Mouse (Mus musculus) granulocyte monocyte progenitor cell, adult 5-6 weeks (primary cell): ENCODE measurements around the gene Ddx24. TPM values are rescaled to one million over a fixed set of nuclear protein-coding genes. Genes with fewer than 3 reads are reported as not detected.
A peak's percentile ranks its signal among the peaks of the same experiment; 100 is the strongest.

Source experiments
- ATAC-seq: replicated peaks from 2 replicates; pipeline ENCODE4 v1.8.0; 2016; ENCODE audit warnings: mild to moderate bottlenecking, moderate TSS enrichment, inconsistent platforms; ENCODE audit not compliant: poor library complexity, severe bottlenecking
- total RNA-seq, 2 experiments: library from RNA; stranded (forward) in 1 of 2; stranded (reverse) in 1 of 2; fragments of 200-712, 200-1000 nt in 1 of 2; fragments of >200 nt in 1 of 2; fragmentation: Nextera tagmentation in 1 of 2; gene quantifications; 2 replicates each; pipeline ENCODE4 v1.2.3; 2014 to 2017

The Ddx24 gene
- total RNA-seq, 2 experiments from 2014 or later: 54.0 to 103 TPM

DNA sequence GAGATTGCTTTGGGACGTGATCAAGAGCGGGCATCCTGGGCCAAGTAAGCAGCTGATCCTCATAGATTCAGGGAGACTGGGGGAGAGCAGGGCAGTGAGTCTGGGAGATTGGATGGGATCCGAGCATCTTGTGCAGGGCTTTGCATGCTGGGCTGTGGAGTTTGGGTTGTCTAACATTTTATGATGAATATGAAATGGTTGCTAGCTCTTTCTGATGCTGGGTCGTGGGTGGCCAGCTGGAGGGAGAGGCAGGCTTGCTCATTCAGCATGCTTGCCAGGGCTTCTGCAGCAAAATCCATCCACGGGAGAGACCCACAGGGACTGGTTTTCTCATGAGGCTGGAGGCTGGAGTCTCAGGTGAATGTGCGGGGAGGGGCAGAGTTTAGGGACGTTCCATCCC, 34.5 kb downstream of the Ddx24 start:
- ATAC-seq: no peak

DNA sequence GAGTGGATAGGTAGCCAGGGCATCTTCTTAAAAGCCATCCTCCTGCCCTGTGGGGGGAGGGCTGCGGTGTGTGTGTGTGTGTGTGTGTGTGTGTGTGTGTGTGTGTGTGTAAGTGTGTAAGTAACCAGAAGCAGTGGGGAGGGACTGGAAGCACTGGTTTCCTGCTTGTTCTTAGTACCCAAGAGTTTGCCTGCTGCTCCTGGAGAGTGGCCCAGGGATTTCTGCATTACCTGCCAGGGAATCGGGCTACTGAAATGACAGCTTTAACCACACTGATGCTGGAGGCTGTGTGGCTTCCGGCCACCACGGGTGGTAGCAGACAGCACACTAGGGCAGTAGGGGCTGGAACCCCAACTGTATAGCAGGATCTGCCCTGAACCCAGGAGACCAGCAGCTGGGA, 35.6 kb downstream of the Ddx24 start:
- no peak for ATAC-seq

DNA sequence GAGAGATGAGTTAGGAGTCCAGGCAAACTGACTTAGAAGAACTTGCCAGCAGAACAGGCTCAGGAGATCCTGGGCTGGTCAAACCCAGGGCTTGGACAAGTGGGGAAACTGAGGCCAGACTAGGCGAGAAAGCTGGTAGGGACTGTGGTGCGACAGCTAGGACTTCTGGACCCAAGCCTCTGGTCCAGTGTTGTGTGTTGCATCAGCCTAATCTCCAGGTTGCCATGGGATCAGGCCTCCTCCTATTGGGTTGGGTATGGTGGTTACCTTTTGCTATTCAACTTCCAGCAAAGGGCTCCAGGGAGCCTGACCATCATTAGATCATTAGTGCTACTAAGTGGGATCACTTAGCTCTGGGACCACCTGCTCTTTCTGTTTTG, 36.3 kb downstream of the Ddx24 start:
- ATAC-seq: no peak

DNA sequence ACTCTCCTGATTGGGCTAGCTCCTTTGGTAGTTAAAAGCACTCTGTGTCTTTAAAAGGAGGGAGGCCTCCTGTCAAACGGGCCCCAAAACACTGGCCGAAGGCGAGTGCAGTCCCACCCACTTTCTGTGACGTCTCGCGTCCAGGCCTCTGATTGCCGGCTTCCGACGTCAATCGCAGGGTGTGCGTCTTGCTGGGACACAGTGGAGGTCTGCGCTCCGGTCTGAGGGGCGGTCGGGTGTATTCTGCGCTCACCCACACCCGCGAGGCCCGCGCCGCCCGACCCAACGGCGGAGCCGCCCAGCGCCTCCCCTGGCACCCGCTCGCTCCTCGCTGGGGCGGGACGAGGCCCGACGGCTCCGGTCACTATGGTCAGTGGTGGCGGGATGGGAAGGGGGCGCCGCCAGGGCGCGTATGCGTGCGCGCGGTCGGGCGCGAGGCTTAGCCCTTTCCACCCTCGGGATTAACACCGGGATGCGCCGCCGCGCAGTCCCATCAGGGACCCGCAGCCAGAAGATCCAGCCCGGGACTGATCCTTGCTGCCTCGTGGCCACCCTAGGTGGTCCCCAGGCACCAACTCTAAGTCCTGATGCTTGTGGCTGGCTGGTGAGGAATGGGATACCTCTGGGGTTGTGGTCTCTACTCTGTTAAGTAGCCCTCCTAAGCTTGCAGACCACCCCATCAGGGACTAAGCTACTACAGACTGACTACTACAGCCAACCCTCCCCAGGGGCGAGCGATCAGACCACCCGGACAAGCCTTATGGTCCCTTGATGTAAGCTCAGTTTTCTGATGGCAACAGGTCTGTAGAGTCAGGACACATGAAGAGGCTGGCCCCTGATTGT, 36.9 kb downstream of the Ddx24 start, which contains the start of gene Otub2:
Gene Otub2 (plus strand): TSS at position 178 of the 843 bp plus-strand sequence.
- ATAC-seq: peak; percentile 97

DNA sequence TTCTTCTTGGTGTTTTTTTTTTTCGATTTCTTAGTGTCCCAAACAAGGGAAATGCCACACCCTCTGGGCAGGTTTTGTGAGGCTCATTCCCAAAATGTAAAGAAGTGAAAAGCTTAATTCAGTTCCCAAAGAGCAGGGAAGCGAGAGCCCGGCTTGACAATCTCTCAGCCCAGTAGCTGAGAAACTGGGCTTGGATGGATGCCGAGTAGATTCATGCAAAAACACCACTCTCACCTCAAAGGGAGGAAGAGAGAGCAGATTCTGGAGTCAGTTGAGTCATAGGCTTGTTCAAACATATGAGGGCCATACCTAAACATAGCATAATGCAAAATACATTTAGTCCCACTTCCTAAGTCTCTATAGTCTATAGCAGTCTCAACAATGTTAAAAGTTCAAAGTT, 45.4 kb downstream of the Ddx24 start:
- ATAC-seq: no peak

DNA sequence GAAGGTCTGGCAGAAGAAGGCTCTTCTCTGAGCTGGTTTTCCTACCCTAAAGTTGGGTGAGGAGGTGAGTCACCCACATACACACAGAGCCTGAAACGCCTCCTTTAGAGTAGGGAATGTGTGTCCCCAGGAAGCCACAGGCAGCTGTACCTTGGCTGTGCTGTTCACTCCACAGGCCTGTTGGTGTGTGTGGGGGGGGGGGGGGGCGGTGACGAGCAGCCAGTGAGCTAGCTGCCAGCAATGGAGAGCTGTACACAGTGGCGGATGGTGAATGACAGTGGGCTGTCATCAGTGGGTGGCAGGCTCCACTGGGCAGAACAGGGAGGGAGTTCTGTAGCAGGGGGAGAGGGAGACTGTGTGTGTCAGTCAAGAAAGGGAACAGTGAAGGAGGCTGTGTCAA, 48.9 kb downstream of the Ddx24 start:
- no peak for ATAC-seq

DNA sequence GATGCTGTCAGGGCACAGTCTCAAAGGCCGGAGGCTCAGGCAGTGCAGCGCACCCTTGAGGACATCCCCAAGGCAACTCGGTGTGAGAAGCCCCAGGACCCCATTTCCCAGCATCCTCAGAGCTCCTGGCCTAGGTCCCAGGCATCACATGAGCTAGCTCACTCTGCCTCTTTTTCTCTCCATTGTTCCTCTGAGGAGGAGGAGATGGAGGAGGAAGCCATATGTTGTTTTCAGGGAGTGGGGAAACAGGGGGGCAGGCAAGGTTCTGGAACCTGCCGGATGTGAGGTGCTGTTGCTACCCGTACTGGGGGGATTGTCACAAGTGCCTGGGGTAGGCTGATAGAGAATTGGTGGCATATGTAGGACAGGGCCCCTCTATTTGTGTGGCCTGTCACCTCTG, 49.5 kb downstream of the Ddx24 start:
- ATAC-seq: no peak

DNA sequence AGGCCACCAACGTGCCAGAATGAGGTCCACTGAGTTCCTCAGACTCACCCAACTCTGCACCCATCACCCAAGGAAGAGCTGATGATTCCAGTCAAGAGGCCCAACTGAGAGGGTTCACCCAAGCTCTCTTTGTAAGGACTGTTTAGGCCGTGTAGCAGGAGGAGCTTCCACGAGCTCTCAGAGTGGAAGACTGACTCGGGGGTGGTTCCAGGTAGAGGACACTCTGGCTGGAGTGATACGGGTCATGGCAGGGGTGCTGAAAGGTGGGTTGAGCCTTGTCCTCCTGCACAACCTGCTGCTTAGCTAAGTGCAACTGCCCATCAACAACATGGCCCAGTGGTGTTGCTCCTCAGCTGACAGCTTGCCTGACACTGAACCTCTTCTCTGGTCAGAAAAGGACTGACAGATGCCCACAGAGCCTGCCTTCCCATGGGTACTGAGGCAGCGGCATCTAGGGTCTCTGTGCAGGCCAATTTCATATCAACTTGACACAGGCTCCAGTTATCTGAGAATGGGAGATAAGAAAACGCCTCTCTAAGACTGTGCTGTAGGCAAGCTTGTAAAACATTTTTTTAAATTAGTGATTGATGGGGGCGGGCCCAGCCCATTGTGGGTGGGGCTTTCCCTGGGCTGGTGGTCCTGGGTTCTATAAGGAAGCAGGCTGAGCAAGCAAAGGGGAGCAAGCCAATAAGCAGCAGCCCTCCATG, 51.9 kb downstream of the Ddx24 start:
- no peak for ATAC-seq

DNA sequence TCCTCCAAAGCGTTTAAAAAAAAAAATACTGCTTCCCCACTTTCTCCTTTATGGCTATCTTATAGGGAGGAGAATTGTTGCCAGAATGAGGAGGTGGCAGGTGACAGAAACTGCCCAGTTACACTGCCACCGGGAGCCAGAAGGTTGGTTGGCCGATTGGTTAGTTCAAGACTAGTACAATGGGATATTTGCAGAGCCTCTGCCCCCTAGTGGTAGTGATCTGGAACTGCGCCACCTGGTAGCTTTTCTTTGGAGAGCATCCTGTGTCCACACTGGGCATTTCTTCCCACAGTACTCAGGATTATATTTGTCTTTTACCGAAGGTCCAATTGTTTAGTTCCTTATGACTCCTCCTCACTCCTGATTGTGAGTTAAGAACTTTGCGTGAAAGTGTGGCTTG, 53.9 kb downstream of the Ddx24 start:
- peak; percentile 61 for ATAC-seq

DNA sequence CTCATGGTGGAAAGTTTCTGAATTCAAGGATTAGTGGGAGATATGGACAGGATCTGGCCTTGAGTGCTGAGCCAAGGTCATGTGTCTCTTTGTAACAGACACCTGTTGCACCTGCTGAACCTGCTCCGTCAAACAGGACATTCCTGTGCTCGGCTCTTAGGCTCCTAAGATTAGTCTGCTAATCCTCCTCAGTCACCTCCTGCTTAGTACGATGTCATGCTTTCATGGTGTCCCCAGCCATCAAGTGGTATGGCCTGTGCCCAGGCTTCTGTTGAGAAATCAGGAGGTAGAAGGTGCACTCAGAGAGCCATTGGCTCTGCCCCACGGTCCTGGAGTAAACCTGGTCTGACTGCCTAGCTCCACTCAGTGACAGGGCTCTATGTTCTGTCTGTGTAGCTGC, 54.8 kb downstream of the Ddx24 start:
- no peak for ATAC-seq

DNA sequence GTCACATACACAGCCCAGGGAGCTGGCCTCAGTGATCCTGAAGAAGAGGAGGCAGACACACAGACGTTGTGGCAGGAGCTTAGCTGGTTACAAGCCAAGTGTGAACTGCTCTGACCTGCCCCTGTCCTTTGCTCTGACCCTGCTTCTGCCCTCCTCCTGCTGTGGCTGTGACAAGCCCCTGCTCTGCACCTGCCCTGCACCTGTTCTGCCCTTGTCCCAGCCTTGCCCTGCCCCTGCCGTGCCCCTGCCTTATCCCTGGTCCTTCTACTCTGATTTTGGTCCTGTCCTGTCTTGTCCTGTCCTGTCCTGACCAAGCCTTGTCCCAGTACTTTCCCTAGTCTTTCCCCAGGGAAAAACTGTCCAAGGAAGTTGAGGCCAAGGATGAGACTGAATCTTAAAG, 56.9 kb downstream of the Ddx24 start:
- ATAC-seq: no peak

DNA sequence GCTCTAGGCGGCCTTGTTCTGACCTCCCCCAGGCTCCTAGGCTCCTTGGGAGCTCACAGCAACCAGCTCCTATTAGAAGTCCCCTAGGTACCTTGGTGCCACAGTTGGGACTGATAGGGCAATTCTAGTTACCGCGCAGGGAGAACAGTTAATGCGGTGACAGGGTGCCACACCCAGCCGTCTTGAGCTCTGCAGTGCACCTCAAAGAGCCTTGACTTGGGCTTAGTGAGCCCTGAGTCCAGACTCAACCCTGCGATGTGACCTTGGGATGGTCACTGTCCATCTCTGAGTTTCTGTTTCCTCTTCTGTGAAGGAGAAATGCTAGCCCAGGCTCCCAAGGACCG, 57.3 kb downstream of the Ddx24 start:
- no peak; the same call in 1 of the 2 replicates for ATAC-seq

DNA sequence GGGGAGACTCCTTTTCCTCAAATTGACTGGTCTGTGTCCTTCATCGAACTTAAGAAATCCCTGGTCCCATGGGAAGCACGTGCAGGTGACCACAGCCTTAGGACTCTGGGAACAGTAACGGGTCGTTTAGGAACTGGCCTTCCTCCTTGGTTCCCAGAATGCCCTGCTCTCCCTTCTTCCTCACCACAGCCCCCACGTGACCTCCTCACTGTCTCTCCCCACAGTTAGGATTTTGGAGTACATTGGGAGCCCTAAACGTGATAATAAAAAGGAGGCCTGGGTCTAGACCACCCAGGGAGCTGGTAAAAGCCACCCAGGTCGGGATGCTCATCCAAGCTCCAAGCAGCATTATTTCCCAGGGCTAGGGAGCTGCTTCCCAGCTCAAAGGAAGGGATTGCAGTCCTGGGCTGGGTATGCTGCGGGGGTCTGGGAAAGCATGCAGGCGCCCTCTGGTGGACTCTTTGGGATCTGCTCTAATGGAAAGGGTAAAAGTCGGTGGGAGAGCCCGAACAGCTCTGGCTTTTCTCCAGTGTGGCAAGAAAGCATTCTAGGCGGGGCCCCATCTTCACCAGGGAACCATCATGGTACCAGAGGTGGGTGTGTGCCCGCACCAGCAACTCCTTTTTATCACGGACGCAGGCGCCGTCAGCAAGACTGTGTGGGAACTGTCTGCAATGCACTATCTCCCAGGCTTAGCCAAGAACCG, 57.9 kb downstream of the Ddx24 start:
- ATAC-seq: peak; percentile 74

DNA sequence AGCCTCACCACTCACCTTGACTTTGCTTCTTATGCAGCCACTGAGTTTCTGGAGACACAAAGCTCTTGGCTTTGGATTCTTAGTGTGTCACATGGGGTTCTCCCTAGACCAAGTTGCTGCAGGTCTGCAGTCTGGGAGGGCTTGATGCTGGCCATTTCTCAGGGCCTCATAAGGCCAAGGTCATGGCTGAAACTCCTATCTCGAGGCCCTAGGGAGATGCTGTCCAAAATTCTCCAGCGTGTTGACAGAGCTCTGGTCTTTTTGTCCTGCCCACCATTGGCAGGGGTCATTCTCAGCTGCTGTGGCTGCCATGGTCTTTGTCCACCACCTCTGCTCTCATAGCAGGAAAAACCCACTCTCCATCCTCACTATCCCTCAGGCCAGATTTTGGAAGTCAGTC, 58.5 kb downstream of the Ddx24 start:
- no peak for ATAC-seq

DNA sequence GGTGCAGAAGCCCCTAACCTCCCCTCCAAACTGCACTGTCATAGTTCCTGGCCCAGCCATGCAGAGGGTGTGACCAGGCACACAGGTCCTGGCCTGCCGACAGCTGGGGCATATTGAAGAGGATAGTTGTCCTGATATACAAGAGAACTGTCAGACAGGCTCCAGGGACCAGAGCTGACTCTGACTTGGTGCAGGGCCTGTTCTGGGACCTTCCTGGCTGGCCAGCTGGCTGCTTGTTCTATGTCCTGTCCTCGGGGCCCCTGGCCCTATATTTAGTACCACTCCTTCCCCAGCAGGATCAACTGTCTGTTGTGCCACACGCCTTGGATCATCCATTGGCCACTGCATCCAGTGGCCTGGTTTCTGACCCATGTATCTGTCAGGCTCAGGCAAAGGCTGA, 63.3 kb downstream of the Ddx24 start:
- no peak for ATAC-seq

DNA sequence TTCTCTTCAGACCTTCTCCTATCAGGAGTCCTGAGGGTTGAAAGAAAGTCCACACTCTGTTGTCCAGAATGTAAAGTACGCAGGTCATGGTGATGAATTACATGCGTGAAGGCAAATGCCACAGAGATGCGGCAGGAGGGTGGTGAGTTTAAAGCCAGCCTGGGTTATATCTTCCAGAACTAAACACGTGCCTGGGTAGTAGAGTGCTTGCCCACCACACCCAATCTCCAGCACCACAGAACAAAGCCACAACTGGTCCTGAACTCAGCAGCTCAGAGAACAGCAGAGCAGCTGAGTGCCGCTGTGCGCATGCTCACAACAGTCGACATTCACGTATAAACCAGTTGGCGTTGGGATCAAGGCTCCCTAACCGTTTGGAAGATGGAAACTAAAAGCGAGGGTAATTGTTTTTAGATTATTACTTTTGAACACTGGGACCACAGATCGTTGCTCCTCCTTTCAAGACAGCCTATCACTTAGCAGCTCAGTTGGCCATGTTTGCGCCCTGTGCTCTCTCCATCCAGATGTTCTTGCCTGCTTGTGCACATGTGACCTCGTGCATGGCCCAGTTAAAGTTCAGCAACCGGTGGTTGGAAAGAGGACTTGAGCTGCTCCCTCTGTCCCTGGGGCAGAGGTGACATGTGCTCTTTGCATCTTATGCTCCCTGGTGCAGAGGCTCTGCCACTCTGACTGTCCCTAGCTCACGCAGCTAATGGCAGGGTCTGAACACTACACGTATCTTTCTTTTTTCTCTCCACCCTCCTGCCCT, 63.9 kb downstream of the Ddx24 start:
- ATAC-seq: no peak

DNA sequence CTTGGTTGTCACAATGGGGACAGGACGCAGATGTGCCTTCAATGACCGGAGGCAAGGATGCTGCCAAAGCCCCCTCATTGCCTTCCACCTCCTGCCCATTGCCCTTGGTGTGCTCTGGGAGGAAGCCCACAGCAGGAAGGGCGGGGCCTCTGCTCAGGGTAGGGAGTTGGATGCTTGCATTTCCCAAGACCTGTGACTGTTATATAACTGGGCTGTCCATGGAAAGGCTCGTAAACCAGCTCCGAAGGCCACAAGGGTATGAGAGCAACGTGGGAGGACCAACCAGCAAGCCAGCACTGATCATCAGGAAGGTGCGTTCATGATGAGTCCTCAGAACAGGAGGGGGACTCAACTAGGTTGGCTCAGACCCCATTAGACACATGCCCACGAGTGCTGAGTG, 64.8 kb downstream of the Ddx24 start:
- no peak for ATAC-seq

DNA sequence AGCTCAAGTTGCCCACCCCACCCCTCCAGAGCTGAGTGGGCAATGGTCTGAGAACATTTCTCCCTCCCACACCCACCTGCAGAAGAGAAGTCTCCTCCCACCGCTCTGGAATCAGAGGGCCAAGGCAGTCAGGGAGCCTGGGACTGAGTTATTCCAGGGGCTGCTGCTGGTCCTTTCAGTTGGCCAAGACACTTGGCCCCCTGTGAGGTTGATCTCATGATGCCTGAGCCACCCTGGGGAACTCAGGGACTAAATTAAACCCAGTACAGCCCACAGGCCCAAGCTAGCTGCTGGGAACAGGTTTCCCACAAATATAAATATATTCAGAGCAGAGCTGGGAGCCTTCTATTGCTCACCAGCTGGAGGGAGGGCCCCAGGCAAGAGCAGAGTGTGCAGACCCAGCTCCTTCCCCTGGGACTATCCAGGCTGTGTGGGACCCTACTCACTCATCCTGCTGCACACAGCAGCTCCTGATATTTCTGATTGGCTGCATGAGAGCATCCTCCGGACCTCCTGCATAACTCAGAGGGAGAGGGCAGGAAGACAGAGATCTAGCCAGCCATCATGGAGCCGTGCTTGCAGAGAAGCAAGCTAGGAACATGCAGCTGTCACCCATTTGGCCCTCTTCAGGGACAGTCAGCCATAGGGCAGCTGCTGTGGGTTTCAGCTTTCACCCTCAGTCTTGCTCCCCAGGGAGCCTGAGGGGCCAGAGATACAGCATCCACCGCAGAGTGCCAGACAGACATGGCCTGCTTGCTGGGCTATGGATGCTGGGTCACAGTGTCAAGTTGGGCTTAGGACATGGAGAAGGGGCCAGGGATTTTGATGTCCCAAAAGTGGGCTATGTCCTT, 66.5 kb downstream of the Ddx24 start:
- no peak for ATAC-seq

DNA sequence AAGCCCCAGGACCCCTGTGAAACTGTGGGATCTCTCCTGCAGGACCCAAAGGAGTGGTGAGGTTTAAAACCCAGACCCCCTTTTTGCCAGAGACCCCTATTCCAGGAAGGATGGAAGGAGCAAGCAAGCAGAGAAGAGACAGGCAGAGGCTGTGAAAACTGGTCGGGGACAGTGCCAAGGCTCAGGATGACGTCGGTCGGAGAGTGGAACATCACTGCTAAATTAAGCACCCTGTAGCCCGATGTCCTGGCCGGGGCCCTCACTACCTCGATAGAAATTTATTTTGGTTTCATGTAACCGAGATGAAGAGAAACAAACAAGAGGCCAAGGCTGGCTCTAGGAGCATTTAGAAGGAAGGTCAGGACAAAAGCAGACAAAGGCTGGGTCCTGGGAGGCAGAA, 67.4 kb downstream of the Ddx24 start:
- no peak for ATAC-seq
